Mouse (Mus musculus) midbrain, postnatal 0 days (tissue): ENCODE measurements around the gene Gm9972. TPM values are rescaled to one million over a fixed set of nuclear protein-coding genes. Genes with fewer than 3 reads are reported as not detected.

Source experiments
- ATAC-seq: fragments of 200-750 bp; cut with Nextera tagmentation; 2 replicates; pipeline ENCODE4 v1.8.0; 2017; ENCODE audit warnings: moderate number of reproducible peaks, mild to moderate bottlenecking, moderate TSS enrichment, moderate library complexity; ENCODE audit not compliant: low FRiP score
- DNase-seq: peaks from one replicate; pipeline ENCODE4 v3.0.0-alpha.2; 2015; ENCODE audit warnings: low spot score
- H3K27ac ChIP-seq: fragments of 300-500 bp; sonication (generic); 2 replicates; pipeline ENCODE4 v1.5.1; 2014; ENCODE audit warnings: low read depth, mild to moderate bottlenecking, low read length, mixed read lengths
- H3K27me3 ChIP-seq: fragments of 300-500 bp; sonication (generic); 2 replicates; pipeline ENCODE4 v1.6.1; 2014; ENCODE audit warnings: low read length, control low read depth, mixed read lengths; ENCODE audit not compliant: insufficient read depth
- H3K36me3 ChIP-seq: fragments of 300-500 bp; sonication (generic); 2 replicates; pipeline ENCODE4 v1.6.1; 2014; ENCODE audit warnings: low read length, control low read depth, mixed read lengths; ENCODE audit not compliant: insufficient read depth
- H3K4me1 ChIP-seq: fragments of 300-500 bp; sonication (generic); 2 replicates; pipeline ENCODE4 v1.6.1; 2014; ENCODE audit warnings: mild to moderate bottlenecking, control low read depth, antibody characterized with exemption, low read length, mixed read lengths; ENCODE audit not compliant: insufficient read depth
- H3K4me2 ChIP-seq: fragments of 300-500 bp; sonication (generic); 2 replicates; pipeline ENCODE4 v1.6.1; 2014; ENCODE audit warnings: low read depth, mild to moderate bottlenecking, low read length, mixed read lengths; ENCODE audit not compliant: poor library complexity, severe bottlenecking
- H3K4me3 ChIP-seq: fragments of 300-500 bp; sonication (generic); 2 replicates; pipeline ENCODE4 v1.5.1; 2014; ENCODE audit warnings: low read depth, mild to moderate bottlenecking, low read length, moderate library complexity
- H3K9ac ChIP-seq: fragments of 300-500 bp; sonication (generic); replicated peaks from 2 replicates; pipeline ENCODE4 v1.6.1; 2014; ENCODE audit warnings: mild to moderate bottlenecking, low read length, moderate library complexity, mixed read lengths; ENCODE audit not compliant: poor library complexity, severe bottlenecking
- H3K9me3 ChIP-seq: fragments of 300-500 bp; sonication (generic); 2 replicates; pipeline ENCODE4 v1.6.1; 2016; ENCODE audit warnings: low read length, control low read depth
- CTCF ChIP-seq: IDR thresholded peaks from 2 replicates; pipeline ENCODE4 v1.5.1; 2016; ENCODE audit warnings: antibody characterized with exemption, mild to moderate bottlenecking
- WGBS: fragments of 180-500 bp; shearing (Covaris S2); extraction: QIAGEN DNeasy Blood & Tissue Kit; methylation state at CpG from one replicate; pipeline ENCODE4 v1.1.7; 2014; 5-methylcytosine and 5-hydroxymethylcytosine counted together
- polyA plus RNA-seq: library from polyadenylated mRNA; unstranded; fragments of >200 nt; fragmentation: Nextera tagmentation; extraction: Ambion mirVana; gene quantifications from 2 replicates; pipeline ENCODE4 v1.2.1, GENCODE M21; 2015
- total RNA-seq: library from RNA; depleted of rRNA; stranded (reverse); fragments of >200 nt; gene quantifications from 2 replicates; pipeline ENCODE4 v1.2.3, GENCODE M21; 2014

The Gm9972 gene
- total and polyA plus RNA-seq, 2 experiments from 2014 or later = not detected

- ATAC-seq = no peak
- Histone ChIP-seq H3K9ac (no peak overlapping the region), H3K36me3 (no peaks in the 10 kb centered on the region), H3K4me3 (no peak overlapping the region), H3K4me2 (no peak overlapping the region), H3K9me3 (no peaks in the 10 kb centered on the region), H3K27ac (no peak overlapping the region), H3K27me3 (no peaks in the 10 kb centered on the region), H3K4me1 (no peaks in the 10 kb centered on the region)
- TF ChIP-seq CTCF = no peak
- 76% methylated on average over 4 of the region's 4 CpGs for WGBS
- DNase-seq = no peak
Measured at GRCm38 (mm10) chr11:43032141-43032540, 3.4 kb upstream of the Gm9972 start.

GRCm38 (mm10) chr11:43045871-43046548, 10.5 kb downstream of the Gm9972 start:
- Histone ChIP-seq H3K9me3 (no peaks in the 10 kb centered on the region), H3K4me2 (no peak overlapping the region), H3K4me1 (no peaks in the 10 kb centered on the region), H3K27me3 (no peaks in the 10 kb centered on the region), H3K9ac (no peak overlapping the region), H3K36me3 (no peaks in the 10 kb centered on the region), H3K4me3 (no peak overlapping the region), H3K27ac (no peak overlapping the region)
- DNase-seq = peak; percentile 52
- 84% methylated on average over 3 of the region's 3 CpGs for WGBS
- ATAC-seq = no peak
- TF ChIP-seq CTCF = no peak

- Histone ChIP-seq H3K4me2 (no peak overlapping the region), H3K9me3 (no peaks in the 10 kb centered on the region), H3K36me3 (no peaks in the 10 kb centered on the region), H3K4me1 (no peaks in the 10 kb centered on the region), H3K4me3 (no peak overlapping the region), H3K9ac (no peak overlapping the region), H3K27ac (no peak overlapping the region), H3K27me3 (no peaks in the 10 kb centered on the region)
- WGBS = 65% methylated on average over 1 of the region's 1 CpGs
- ATAC-seq (no peak), DNase-seq (no peak)
- TF ChIP-seq CTCF = no peak
Measured at GRCm38 (mm10) chr11:43049363-43049762, 13.8 kb downstream of the Gm9972 start.

GRCm38 (mm10) chr11:43054972-43055371, 19.4 kb downstream of the Gm9972 start:
- WGBS = 91% methylated on average over 5 of the region's 5 CpGs
- ATAC-seq = no peak

GRCm38 (mm10) chr11:43059437-43059970, 24.0 kb downstream of the Gm9972 start:
- no peak for TF ChIP-seq CTCF
- no peaks in the 10 kb centered on the region for H3K9me3 ChIP-seq
- H3K4me2 ChIP-seq = no peak overlapping the region
- no peak for ATAC-seq
- no peaks in the 10 kb centered on the region for H3K36me3 ChIP-seq
- H3K4me1 ChIP-seq = no peaks in the 10 kb centered on the region
- H3K27me3 ChIP-seq = no peaks in the 10 kb centered on the region
- no peak overlapping the region for H3K4me3 ChIP-seq
- WGBS = 26% methylated on average over 5 of the region's 5 CpGs
- DNase-seq = no peak
- H3K9ac ChIP-seq = no peak overlapping the region
- H3K27ac ChIP-seq = no peak overlapping the region

More at GRCm38 (mm10) chr11:43054972-43055371, 19.4 kb downstream of the Gm9972 start:
- no peaks in the 10 kb centered on the region for H3K36me3 ChIP-seq
- H3K27me3 ChIP-seq = no peaks in the 10 kb centered on the region
- no peak overlapping the region for H3K4me2 ChIP-seq
- H3K4me1 ChIP-seq = no peaks in the 10 kb centered on the region
- H3K9me3 ChIP-seq = no peaks in the 10 kb centered on the region
- H3K9ac ChIP-seq = no peak overlapping the region
- no peak overlapping the region for H3K4me3 ChIP-seq
- no peak overlapping the region for H3K27ac ChIP-seq
- no peak for DNase-seq
- TF ChIP-seq CTCF = no peak

GRCm38 (mm10) chr11:43062286-43062685, 26.7 kb downstream of the Gm9972 start:
- H3K4me3 ChIP-seq = no peak overlapping the region
- TF ChIP-seq CTCF = no peak

More at GRCm38 (mm10) chr11:43062286-43062685, 26.7 kb downstream of the Gm9972 start:
- DNase-seq = peak; percentile 58
- no peaks in the 10 kb centered on the region for H3K9me3 ChIP-seq
- H3K27me3 ChIP-seq = no peaks in the 10 kb centered on the region
- H3K4me1 ChIP-seq = no peaks in the 10 kb centered on the region
- H3K27ac ChIP-seq = no peak overlapping the region
- 49% methylated on average over 3 of the region's 3 CpGs for WGBS
- H3K9ac ChIP-seq = no peak overlapping the region
- no peak overlapping the region for H3K4me2 ChIP-seq
- no peak for ATAC-seq
- H3K36me3 ChIP-seq = no peaks in the 10 kb centered on the region
